Mouse (Mus musculus): ENCODE measurements around the gene Uvrag.

Gene Uvrag

DNA sequence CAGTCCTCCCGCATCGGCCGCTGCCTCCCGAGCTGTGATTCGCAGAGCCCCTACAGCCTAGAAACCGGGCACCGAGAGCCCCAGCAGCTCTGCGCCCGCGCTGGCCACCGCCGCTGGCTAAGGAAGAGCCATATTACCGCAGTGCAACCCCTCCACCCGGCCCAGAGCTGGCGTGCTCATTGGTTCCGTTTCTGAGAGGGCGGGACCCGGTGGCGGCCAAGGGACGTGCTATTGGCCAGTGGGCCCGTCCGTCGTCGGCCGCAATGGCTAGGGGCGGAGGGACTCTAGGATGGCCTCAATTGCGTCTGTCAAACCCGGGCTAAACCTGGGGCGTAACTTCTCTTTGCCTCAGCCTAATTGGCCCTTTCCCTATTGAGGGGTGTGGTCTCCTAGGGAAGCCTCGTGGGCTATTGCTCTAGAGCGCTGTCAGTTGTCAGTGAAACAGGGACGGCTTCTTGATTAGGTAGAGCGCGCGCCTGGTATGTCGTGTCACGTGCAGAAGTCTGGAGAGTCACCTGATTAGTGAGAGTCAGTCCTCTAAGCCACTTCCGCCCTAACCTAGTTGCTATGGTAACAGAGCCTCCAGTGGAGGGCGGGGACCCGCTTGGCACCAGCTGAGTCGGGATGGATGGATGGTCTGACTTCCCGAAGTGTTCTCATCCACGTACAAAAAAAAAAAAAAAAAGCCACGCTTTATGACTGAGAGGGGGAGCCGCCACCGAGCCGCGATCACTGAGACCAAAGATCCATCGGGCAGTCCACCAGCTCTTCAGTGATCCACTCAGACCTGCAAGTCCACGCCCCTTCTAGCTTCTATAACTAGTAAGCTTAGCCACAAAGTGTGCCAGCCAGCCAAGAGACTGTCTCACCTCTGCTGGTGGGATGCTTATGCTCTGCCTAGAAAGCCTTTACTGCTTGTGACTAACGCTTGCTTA is at the start of gene Uvrag:
Gene Uvrag, minus strand, starts transcription at position 158 of the 935 bp plus-strand sequence.
- DNase-seq (ENCODE audit: low read depth, low spot score) = peak; percentile 99

- DNase-seq (ENCODE audit: low read depth, low spot score) = peak; percentile 76
Measured at GRCm38 (mm10) chr7:99189885-99190284, 48.9 kb upstream of the Uvrag start.

GRCm38 (mm10) chr7:99188630-99189029 is 47.7 kb upstream of the Uvrag start:
- no peak for DNase-seq (ENCODE audit: low read depth, low spot score)

DNA sequence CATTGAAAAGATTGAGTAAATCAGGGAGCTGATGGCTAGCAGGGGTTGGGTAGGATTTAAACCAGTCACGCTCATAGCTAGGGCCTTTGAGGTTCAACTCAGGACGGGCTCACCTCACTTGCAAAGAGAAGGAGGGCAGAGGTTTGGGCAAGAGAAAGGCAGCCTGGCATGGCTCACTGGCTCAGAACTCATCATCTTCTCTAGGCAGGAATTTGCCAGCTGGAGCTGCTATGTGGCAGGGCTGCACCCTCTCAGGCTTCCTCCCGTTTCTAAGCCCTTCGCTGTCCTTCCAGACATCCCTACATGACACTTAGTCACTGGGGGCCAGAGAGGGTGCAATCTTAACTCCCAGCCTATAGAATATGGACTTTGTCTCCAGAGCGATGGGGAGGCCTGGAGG is 46.5 kb upstream of the Uvrag start:
- DNase-seq (ENCODE audit: low read depth, low spot score) = no peak

- no peak for DNase-seq (ENCODE audit: low read depth, low spot score)
Measured at GRCm38 (mm10) chr7:99185405-99185804, 44.5 kb upstream of the Uvrag start.

- no peak for DNase-seq (ENCODE audit: low read depth, low spot score)
Measured at GRCm38 (mm10) chr7:99183751-99184150, 42.8 kb upstream of the Uvrag start.

DNA sequence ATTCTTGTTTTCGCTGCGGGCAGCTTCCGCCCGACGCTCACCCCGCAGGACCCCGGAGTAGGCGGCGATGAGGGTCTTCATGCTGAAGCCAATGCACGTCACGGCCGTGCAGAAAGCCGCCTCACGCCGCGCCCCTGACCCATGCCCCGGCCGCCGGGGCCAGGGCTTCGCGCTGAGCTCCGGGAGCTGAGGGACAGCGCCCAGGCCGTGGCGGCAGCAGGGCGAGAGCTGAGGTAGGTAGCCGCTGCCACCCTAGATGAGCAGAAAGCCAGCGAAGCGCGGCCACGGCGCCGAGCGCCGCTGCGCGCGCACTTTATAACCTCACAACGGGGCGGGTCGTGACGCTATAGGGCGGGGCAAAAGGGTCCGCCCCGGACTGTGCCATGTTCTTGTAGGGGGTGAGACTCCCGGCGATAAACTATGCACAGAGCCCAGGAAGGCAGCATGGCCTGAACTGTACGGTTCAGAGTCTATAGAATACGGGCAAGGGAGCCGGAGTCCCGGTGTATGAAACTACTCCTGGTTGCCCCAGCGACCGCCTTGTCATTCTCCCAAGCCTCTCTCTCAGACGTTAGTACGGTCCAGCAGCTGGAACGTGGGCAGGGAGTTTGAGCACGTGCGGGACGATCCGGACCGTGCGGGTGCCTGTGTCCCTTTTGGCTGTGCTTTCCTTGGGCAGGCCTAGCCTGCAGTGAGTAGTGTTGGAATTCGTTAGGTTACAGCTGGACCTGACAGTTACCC is 41.7 kb upstream of the Uvrag start, which contains the start of gene Dgat2:
Gene Dgat2, minus strand, starts transcription at position 288 of the 741 bp plus-strand sequence.
- peak; percentile 94 for DNase-seq (ENCODE audit: low read depth, low spot score)

- peak; percentile 28 for DNase-seq (ENCODE audit: low read depth, low spot score)
Measured at GRCm38 (mm10) chr7:99181619-99182431, 40.9 kb upstream of the Uvrag start.

- DNase-seq (ENCODE audit: low read depth, low spot score) = no peak
Measured at GRCm38 (mm10) chr7:99180162-99180561, 39.2 kb upstream of the Uvrag start.

DNA sequence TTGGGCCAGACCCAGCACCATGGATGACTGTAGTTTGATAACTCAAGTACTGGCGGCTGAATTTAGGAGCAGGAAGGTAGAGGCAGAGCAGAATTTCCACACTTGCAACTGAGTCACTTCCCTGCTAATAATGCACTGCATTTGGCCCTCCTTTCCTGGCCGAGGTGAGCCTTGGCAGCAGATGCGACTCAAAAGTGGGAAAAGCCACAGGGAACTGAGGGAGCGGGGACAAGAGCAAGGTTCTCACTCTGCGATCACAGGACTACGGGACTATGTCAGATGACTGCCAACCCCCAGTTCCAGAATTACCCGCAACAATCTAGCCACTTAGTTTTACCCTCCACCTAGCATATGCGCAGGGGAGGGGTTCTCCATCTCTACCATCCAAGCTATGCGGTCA is 38.3 kb upstream of the Uvrag start:
- no peak for DNase-seq (ENCODE audit: low read depth, low spot score)

DNA sequence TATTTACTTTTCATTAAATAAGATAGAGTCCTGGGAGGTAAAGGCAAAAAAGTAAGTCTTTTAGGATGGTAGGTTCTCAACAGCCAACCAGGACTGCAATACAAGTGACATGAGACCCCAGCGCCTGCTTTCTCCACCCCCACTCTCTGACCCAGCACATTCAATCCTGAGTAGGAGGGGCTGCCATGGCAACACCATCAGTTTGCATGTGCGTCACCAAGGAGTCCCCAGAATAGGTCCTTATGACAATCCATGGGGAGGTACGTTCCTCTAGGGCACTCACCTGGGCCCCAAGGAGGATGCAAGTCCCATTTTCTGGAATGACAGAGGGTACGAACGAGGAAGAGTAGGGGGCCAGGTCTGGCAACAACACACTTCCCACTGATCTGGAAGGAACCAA is 36.4 kb upstream of the Uvrag start:
- DNase-seq (ENCODE audit: low read depth, low spot score) = no peak

GRCm38 (mm10) chr7:99175666-99176065 is 34.7 kb upstream of the Uvrag start:
- no peak for DNase-seq (ENCODE audit: low read depth, low spot score)

- DNase-seq (ENCODE audit: low read depth, low spot score) = no peak
Measured at GRCm38 (mm10) chr7:99175118-99175517, 34.2 kb upstream of the Uvrag start.

DNA sequence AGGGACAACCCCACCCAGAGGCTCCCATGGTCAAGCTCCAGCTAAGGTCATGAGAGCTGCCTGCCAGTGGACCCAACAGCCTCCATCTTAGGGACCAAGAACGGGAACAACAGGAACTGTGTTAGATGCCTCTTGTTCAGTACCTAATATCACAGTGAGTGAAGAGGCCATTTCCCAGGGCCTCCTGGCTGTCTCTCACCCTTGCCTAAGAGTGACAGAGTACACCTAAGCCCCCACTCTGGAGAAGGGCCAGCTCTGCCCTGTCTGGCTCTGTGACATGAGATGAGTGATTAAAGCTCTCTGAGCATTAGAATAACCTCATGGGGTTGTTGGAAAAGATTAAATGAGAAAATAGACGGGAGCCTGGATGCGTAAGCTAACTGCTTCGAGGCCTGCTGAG is 33.1 kb upstream of the Uvrag start:
- no peak for DNase-seq (ENCODE audit: low read depth, low spot score)

DNA sequence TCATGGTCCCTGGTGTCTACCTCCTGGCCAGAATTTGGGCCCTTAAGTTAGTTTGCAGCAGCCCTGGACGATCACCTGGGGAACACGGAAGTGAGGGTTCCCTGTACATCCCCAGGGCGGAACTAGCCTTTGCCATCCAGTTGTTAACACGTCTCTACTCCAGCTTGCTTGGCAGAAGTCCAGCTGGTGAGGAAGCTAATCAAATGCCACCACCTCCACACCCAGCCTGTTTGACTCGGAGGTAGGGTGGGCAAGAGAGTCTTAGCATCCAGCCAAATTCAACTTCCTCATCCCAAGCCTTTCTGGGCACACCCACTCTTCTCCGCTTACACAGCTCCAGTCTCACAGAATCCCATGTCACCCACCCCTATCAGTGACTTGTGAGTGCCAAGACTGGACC is 32.0 kb upstream of the Uvrag start:
- DNase-seq (ENCODE audit: low read depth, low spot score) = no peak

- DNase-seq (ENCODE audit: low read depth, low spot score) = no peak
Measured at GRCm38 (mm10) chr7:99171730-99172463, 31.0 kb upstream of the Uvrag start.

GRCm38 (mm10) chr7:99170519-99170918 is 29.6 kb upstream of the Uvrag start:
- DNase-seq (ENCODE audit: low read depth, low spot score) = no peak

GRCm38 (mm10) chr7:99169717-99170403 is 28.9 kb upstream of the Uvrag start:
- DNase-seq (ENCODE audit: low read depth, low spot score) = no peak

DNA sequence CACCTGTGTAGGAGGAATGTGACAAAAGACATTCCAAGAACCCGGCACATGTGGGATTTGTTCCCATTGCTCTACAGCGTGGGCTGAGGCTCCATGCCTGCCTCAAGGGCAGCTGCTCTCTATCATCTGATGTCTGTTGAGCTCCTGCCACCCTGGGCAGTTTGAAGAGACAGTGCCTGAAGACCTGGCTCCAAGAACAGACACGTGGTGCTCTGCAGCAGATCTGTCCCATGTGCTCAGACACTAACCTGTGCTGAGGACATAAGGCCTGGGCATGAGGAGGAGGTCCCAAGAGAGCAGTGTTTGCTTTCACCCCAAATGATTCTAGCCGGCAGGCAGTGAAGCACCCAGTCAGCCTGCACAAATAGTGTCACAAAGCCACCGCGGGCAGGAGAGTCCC is 27.8 kb upstream of the Uvrag start:
- no peak for DNase-seq (ENCODE audit: low read depth, low spot score)

DNA sequence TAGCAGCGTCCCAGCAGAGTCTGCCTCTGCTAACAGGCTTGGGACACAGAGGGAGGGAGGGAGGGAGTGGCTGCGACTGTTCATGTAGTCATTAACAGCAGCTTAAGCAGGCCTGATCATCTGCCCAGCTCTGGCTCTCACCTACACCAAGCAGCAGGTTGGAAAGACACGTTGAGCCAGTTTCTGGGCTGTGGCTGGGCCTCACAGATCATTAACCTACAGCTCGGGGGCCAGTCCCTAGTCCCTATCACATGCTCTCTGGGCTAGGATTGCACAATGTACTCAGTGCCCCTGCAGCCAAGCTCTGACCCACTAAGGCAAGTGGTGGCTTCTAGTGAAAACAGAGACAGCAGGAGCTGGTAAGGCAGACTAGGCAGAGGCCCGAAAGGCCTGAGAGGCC is 27.0 kb upstream of the Uvrag start:
- DNase-seq (ENCODE audit: low read depth, low spot score) = no peak

Measured in CD4-positive, CD25-positive, alpha-beta regulatory T cell, adult 2 months (primary cell).